Comparison of ENCODE assay signal across 32 mouse cellular contexts in genomic region chr16:55097651-55098050, GRCm38 (mm10).
"Had no signal": no experiment of that assay in that cellular context is flagged by ENCODE, and none has a peak within 500 bp of the region (broad histone marks: within the 10 kb centered on the region; RNA-seq: fewer than 3 reads in every experiment).

No protein-coding gene starts in this region.

- H3K36me3 ChIP-seq: limb, embryonic 10.5 days; limb, embryonic 12.5 days; limb, embryonic 13.5 days; limb, embryonic 15.5 days; liver, embryonic 12.5 days; liver, embryonic 13.5 days; liver, embryonic 15.5 days; lung, embryonic 15.5 days; midbrain, embryonic 10.5 days; midbrain, embryonic 12.5 days; midbrain, embryonic 13.5 days; midbrain, embryonic 15.5 days; neural tube, embryonic 12.5 days had no signal

- H3K4me1 ChIP-seq: limb, embryonic 10.5 days; limb, embryonic 12.5 days; limb, embryonic 13.5 days; limb, embryonic 15.5 days; liver, embryonic 12.5 days; liver, embryonic 13.5 days; liver, embryonic 15.5 days; lung, embryonic 15.5 days; megakaryocyte, embryonic 14.5 days; midbrain, embryonic 10.5 days; midbrain, embryonic 12.5 days; midbrain, embryonic 13.5 days; midbrain, embryonic 15.5 days; neural tube, embryonic 12.5 days had no signal

- H3K9ac ChIP-seq: limb, embryonic 12.5 days; limb, embryonic 13.5 days; limb, embryonic 15.5 days; liver, embryonic 12.5 days; liver, embryonic 13.5 days; liver, embryonic 14.5 days; liver, embryonic 15.5 days; liver, postnatal 0 days; lung, embryonic 14.5 days; lung, embryonic 15.5 days; midbrain, embryonic 12.5 days; midbrain, embryonic 13.5 days; midbrain, embryonic 15.5 days; neural tube, embryonic 12.5 days had no signal

- H3K4me3 ChIP-seq: limb, embryonic 10.5 days; limb, embryonic 12.5 days; limb, embryonic 13.5 days; limb, embryonic 15.5 days; liver, embryonic 12.5 days; liver, embryonic 13.5 days; liver, embryonic 15.5 days; lung, embryonic 15.5 days; megakaryocyte, embryonic 14.5 days; midbrain, embryonic 10.5 days; midbrain, embryonic 12.5 days; midbrain, embryonic 13.5 days; midbrain, embryonic 15.5 days; myocyte; neural tube, embryonic 12.5 days had no signal

- H3K9me3 ChIP-seq: limb, embryonic 10.5 days; limb, embryonic 12.5 days; limb, embryonic 13.5 days; limb, embryonic 15.5 days; liver, embryonic 12.5 days; liver, embryonic 13.5 days; liver, embryonic 15.5 days; lung, embryonic 15.5 days; midbrain, embryonic 10.5 days; midbrain, embryonic 12.5 days; midbrain, embryonic 13.5 days; midbrain, embryonic 15.5 days; neural tube, embryonic 12.5 days had no signal

- H3K4me2 ChIP-seq: limb, embryonic 12.5 days; limb, embryonic 13.5 days; limb, embryonic 15.5 days; liver, embryonic 11.5 days; liver, embryonic 12.5 days; liver, embryonic 13.5 days; liver, embryonic 15.5 days; lung, embryonic 14.5 days; lung, embryonic 15.5 days; midbrain, embryonic 11.5 days; midbrain, embryonic 12.5 days; midbrain, embryonic 13.5 days; midbrain, embryonic 15.5 days; neural tube, embryonic 12.5 days had no signal

- H3K27ac ChIP-seq: limb, embryonic 10.5 days; limb, embryonic 12.5 days; limb, embryonic 13.5 days; limb, embryonic 15.5 days; liver, embryonic 12.5 days; liver, embryonic 13.5 days; liver, embryonic 14.5 days; liver, embryonic 15.5 days; lung, embryonic 15.5 days; macrophage; midbrain, embryonic 10.5 days; midbrain, embryonic 12.5 days; midbrain, embryonic 13.5 days; midbrain, embryonic 15.5 days; neural tube, embryonic 12.5 days had no signal

- DNase-seq: left cerebral cortex, postnatal 4 days; liver; liver, embryonic 13.5 days; liver, postnatal 0 days; lung, adult 18-20 months; lung, adult 2 months; lung, embryonic 14.5 days; lung, postnatal 10 days; lung, postnatal 14 days; lung, postnatal 36 days; lung, postnatal 4 days; midbrain, embryonic 14.5 days had no signal

- H3K27me3 ChIP-seq: limb, embryonic 12.5 days; limb, embryonic 13.5 days; limb, embryonic 15.5 days; liver, embryonic 12.5 days; liver, embryonic 13.5 days; liver, embryonic 15.5 days; lung, embryonic 15.5 days; megakaryocyte, embryonic 14.5 days; midbrain, embryonic 12.5 days; midbrain, embryonic 13.5 days; midbrain, embryonic 15.5 days; neural tube, embryonic 12.5 days had no signal

- ATAC-seq: liver, embryonic 12.5 days; liver, postnatal 0 days; lung, postnatal 0 days; midbrain, embryonic 13.5 days; midbrain, embryonic 15.5 days; midbrain, embryonic 16.5 days had no signal
